Mouse (Mus musculus) spleen, adult 2 months (tissue): ENCODE data around the gene Rpain.

Experiments used
- CTCF ChIP-seq: fragments of 200-500 bp; IDR thresholded peaks from 2 replicates; pipeline ENCODE4 v1.5.1; 2011; ENCODE audit warnings: mild to moderate bottlenecking, inconsistent platforms; ENCODE audit not compliant: insufficient read depth, insufficient read length, insufficient replicate concordance; ENCODE audit errors: extremely low read depth
- POLR2A ChIP-seq: fragments of 200-500 bp; IDR thresholded peaks from 2 replicates; pipeline ENCODE4 v1.6.1; 2011; ENCODE audit warnings: low read depth, low read length, inconsistent platforms

DNA sequence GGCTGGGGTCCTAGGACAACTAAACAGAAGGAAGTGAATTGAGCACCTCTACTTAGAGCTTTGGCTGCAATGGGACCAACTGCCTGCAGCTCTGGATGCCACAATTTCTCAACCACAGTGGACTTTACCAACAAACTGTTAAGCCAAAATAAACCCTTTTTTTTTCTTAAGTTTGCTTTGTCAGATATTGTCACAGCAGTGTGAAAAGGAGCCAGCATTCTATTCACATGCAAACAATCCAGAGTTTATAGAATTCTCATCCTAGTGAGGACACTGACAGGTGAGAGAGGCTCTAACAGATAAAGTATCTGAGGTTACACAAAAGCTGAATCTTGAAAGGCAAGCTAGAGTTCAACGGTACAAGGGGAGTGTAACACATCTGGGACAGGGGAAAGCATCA lies 47.0 kb downstream of the Rpain start:
- TF ChIP-seq POLR2A (no peak), CTCF (no peak)
